ENCODE assay signal across 8 mouse cellular contexts in the genomic region with DNA sequence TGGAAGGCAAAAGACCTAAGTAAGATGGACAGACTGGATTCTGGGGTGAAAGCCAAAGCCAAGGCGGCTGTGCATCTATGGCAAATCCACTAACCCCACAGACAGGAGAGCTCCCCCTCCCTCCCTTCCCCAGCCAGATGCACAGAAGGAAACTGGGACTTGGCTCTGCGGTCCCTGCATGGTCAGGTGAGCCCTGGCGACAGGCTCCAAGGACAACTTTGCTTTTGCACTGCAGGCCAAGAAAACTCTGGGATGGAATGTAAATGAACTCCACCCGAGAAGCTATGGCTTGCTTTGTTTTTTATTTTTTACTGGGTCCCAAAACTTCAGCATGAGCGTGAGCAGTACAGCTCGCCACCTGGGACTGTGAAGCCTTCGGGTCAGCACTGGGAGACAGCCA.
DNase-seq lines count a peak whose midpoint lies in the region; ATAC-seq and TF ChIP-seq lines count a peak whose summit lies in the region.

No protein-coding gene starts in this region.

- no peak for TF ChIP-seq CTCF in testis, adult 2 months (IDR thresholded peaks at IDR 0.05; ENCODE audit: control insufficient read depth, insufficient read depth, insufficient replicate concordance, low read depth, low read length)
- no peak for TF ChIP-seq CTCF in kidney, postnatal 0 days (IDR thresholded peaks at IDR 0.05; ENCODE audit: low read depth)
- TF ChIP-seq CTCF in stomach, postnatal 0 days (IDR thresholded peaks at IDR 0.05; ENCODE audit: low read depth): no peak

- H3K27ac ChIP-seq in testis, adult 2 months (ENCODE audit: control insufficient read depth, insufficient read depth, low read depth, low read length): peak overlapping the region; percentile 13; the same call in 1 of the 2 replicates
- H3K27ac ChIP-seq in heart, embryonic 11.5 days (ENCODE audit: low read depth, low read length): peak overlapping the region; percentile 87
- peak overlapping the region; percentile 77 for H3K27ac ChIP-seq in kidney, postnatal 0 days
- 0 out of 2 replicates have a peak overlapping the region, but pooled peaks have one; percentile 63 for H3K27ac ChIP-seq in stomach, postnatal 0 days (replicated peaks)

- peak overlapping the region; percentile 14; the same call in 1 of the 2 replicates for H3K4me2 ChIP-seq in heart, embryonic 11.5 days
- peak overlapping the region; percentile 38 for H3K4me2 ChIP-seq in kidney, postnatal 0 days (ENCODE audit: low read length)
- peak overlapping the region; percentile 32; the same call in 1 of the 2 replicates for H3K4me2 ChIP-seq in stomach, postnatal 0 days (replicated peaks; ENCODE audit: low read depth)

- H3K36me3 ChIP-seq in testis, adult 2 months (ENCODE audit: control insufficient read depth, insufficient read depth, low read length): no peaks in the 10 kb centered on the region
- no peaks in the 10 kb centered on the region for H3K36me3 ChIP-seq in heart, embryonic 11.5 days (ENCODE audit: control insufficient read depth, insufficient read depth, low read length)
- no peaks in the 10 kb centered on the region for H3K36me3 ChIP-seq in kidney, postnatal 0 days (ENCODE audit: insufficient read depth, low read length)
- no peaks in the 10 kb centered on the region for H3K36me3 ChIP-seq in stomach, postnatal 0 days (ENCODE audit: control insufficient read depth, insufficient read depth, low read length)

- no peak for ATAC-seq in heart, embryonic 11.5 days (replicated peaks; ENCODE audit: insufficient number of reproducible peaks, low FRiP score, low TSS enrichment)
- no peak for ATAC-seq in kidney, postnatal 0 days (replicated peaks; ENCODE audit: low FRiP score, low read depth)
- no peak for ATAC-seq in stomach, postnatal 0 days (ENCODE audit: low FRiP score, low TSS enrichment)

- H3K9ac ChIP-seq in heart, embryonic 11.5 days (ENCODE audit: low read depth, low read length): no peak overlapping the region
- peak overlapping the region; percentile 23; the same call in 1 of the 2 replicates for H3K9ac ChIP-seq in kidney, postnatal 0 days (ENCODE audit: low read depth, low read length)
- no peak overlapping the region for H3K9ac ChIP-seq in stomach, postnatal 0 days (ENCODE audit: low read length)

- H3K4me3 ChIP-seq in testis, adult 2 months (ENCODE audit: control insufficient read depth, low read depth, low read length): no peak overlapping the region
- no peak overlapping the region for H3K4me3 ChIP-seq in heart, embryonic 11.5 days (ENCODE audit: low read depth, low read length)
- no peak overlapping the region for H3K4me3 ChIP-seq in kidney, postnatal 0 days (replicated peaks; ENCODE audit: low read depth, low read length)
- no peak overlapping the region for H3K4me3 ChIP-seq in stomach, postnatal 0 days (ENCODE audit: low read depth, low read length)

- no peak for DNase-seq in testis, postnatal 14 days (ENCODE audit: low spot score)
- no peak for DNase-seq in kidney, postnatal 0 days (ENCODE audit: low spot score)
- no peak for DNase-seq in stomach, postnatal 0 days (ENCODE audit: low spot score)
- no peak for DNase-seq in thymus, postnatal 10 days (ENCODE audit: low spot score in 2 of 2)
- DNase-seq in right cerebral cortex, adult 18-20 months: no peak
- no peak for DNase-seq in right cerebral cortex, postnatal 36 days (ENCODE audit: low spot score in 2 of 2)

- peaks cover 19% of the 10 kb centered on the region for H3K4me1 ChIP-seq in testis, adult 2 months (ENCODE audit: control insufficient read depth, insufficient read depth, low read length)
- peaks cover 29% of the 10 kb centered on the region for H3K4me1 ChIP-seq in heart, embryonic 11.5 days (ENCODE audit: control insufficient read depth, insufficient read depth, low read length)
- peaks cover 16% of the 10 kb centered on the region for H3K4me1 ChIP-seq in kidney, postnatal 0 days (replicated peaks; ENCODE audit: insufficient read depth, low read length)
- H3K4me1 ChIP-seq in stomach, postnatal 0 days (replicated peaks; ENCODE audit: control insufficient read depth, insufficient read depth): peaks cover 5% of the 10 kb centered on the region; the same call in 1 of the 2 replicates

- 37% methylated on average over 7 of the region's 7 CpGs for WGBS in heart, embryonic 11.5 days (ENCODE audit: insufficient replicate concordance)
- 40% methylated on average over 7 of the region's 7 CpGs for WGBS in kidney, postnatal 0 days
- WGBS in stomach, postnatal 0 days: 45% methylated on average over 7 of the region's 7 CpGs

- H3K27me3 ChIP-seq in testis, adult 2 months (ENCODE audit: control insufficient read depth, insufficient read depth, low read length): no peaks in the 10 kb centered on the region
- H3K27me3 ChIP-seq in heart, embryonic 11.5 days (ENCODE audit: control insufficient read depth, insufficient read depth, low read length): no peaks in the 10 kb centered on the region
- no peaks in the 10 kb centered on the region for H3K27me3 ChIP-seq in kidney, postnatal 0 days (ENCODE audit: insufficient read depth, low read length)
- no peaks in the 10 kb centered on the region for H3K27me3 ChIP-seq in stomach, postnatal 0 days (ENCODE audit: control insufficient read depth, insufficient read depth, low read length)

- H3K9me3 ChIP-seq in heart, embryonic 11.5 days (replicated peaks; ENCODE audit: control insufficient read depth, low read length): no peaks in the 10 kb centered on the region
- no peaks in the 10 kb centered on the region for H3K9me3 ChIP-seq in kidney, postnatal 0 days (replicated peaks; ENCODE audit: low read length)
- no peaks in the 10 kb centered on the region for H3K9me3 ChIP-seq in stomach, postnatal 0 days (ENCODE audit: control insufficient read depth, low read length)

- no peak for TF ChIP-seq POLR2A in testis, adult 2 months (IDR thresholded peaks at IDR 0.05; ENCODE audit: control insufficient read depth, low read depth, low read length)

- TF ChIP-seq EP300 in stomach, postnatal 0 days (optimal IDR thresholded peaks at IDR 0.05): no peak

Comparison
In these comparisons a context has a peak if more than half of its experiments do, and no peak if none do; other contexts are left out.
1. H3K27ac ChIP-seq: peak in every context shown above with its lines; median percentile 87 in heart, embryonic 11.5 days; 77 in kidney, postnatal 0 days; 63 in stomach, postnatal 0 days; 13 in testis, adult 2 months.